In the genomic region with DNA sequence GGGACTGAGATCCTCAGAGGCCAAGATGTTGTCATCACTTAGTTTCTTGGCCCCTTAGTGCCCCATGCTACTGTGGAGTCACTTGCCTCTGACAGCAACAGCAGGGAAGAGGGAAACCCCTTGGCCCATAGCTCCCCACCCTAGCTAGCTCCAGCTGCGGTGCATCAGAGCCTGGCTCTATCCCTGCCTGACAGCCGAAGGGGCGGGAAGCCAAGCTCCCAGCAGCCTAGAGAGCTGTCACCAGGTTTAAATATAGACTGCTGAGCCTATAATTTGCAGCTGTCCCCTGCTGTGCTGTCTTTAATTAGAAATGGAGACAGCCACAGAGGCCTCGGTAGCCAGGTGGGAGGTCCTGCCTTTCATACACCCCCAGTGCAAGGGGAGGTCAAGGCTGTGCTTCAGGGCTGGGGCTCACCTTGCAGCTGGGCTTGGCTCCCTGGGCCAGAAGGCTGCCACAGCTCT, we compare ENCODE assay signal across 8 mouse cellular contexts. TPM values are rescaled to one million over a fixed set of nuclear protein-coding genes. Genes with fewer than 3 reads are reported as not detected.
DNase-seq lines count a peak whose midpoint lies in the region; ATAC-seq and TF ChIP-seq lines count a peak whose summit lies in the region.

No protein-coding gene starts in this region.

- peak overlapping the region; percentile 32; the same call in 1 of the 2 replicates for H3K9ac ChIP-seq in midbrain, embryonic 13.5 days (replicated peaks)
- no peak overlapping the region for H3K9ac ChIP-seq in stomach, postnatal 0 days (ENCODE audit: low read length)

- peak; percentile 75 for ATAC-seq in frontal cortex, adult (ENCODE audit: low TSS enrichment)
- peak; percentile 62 for ATAC-seq in midbrain, embryonic 13.5 days
- peak; percentile 77; the same call in 1 of the 2 replicates for ATAC-seq in stomach, postnatal 0 days (ENCODE audit: low FRiP score, low TSS enrichment)
- no peak for ATAC-seq in megakaryocyte-erythroid progenitor cell, adult 5-6 weeks (replicated peaks; ENCODE audit: low FRiP score, low TSS enrichment, poor library complexity, severe bottlenecking)

- no peaks in the 10 kb centered on the region for H3K9me3 ChIP-seq in midbrain, embryonic 13.5 days
- no peaks in the 10 kb centered on the region for H3K9me3 ChIP-seq in stomach, postnatal 0 days (ENCODE audit: control insufficient read depth, low read length)

- H3K36me3 ChIP-seq in midbrain, embryonic 13.5 days: peaks cover 11% of the 10 kb centered on the region; the same call in 1 of the 2 replicates
- no peaks in the 10 kb centered on the region for H3K36me3 ChIP-seq in stomach, postnatal 0 days (ENCODE audit: control insufficient read depth, insufficient read depth, low read length)

- WGBS in midbrain, embryonic 13.5 days: 15% methylated on average over 4 of the region's 4 CpGs
- WGBS in stomach, postnatal 0 days: 14% methylated on average over 4 of the region's 4 CpGs

- H3K4me1 ChIP-seq in midbrain, embryonic 13.5 days (replicated peaks): peaks cover 35% of the 10 kb centered on the region
- no peaks in the 10 kb centered on the region for H3K4me1 ChIP-seq in stomach, postnatal 0 days (replicated peaks; ENCODE audit: control insufficient read depth, insufficient read depth)

- H3K4me3 ChIP-seq in midbrain, embryonic 13.5 days (replicated peaks): no peak overlapping the region
- H3K4me3 ChIP-seq in stomach, postnatal 0 days (ENCODE audit: low read depth, low read length): no peak overlapping the region

- DNase-seq in urinary bladder, postnatal 14 days (ENCODE audit: low spot score): peak; percentile 32
- DNase-seq in urinary bladder, postnatal 25 days (ENCODE audit: low spot score): no peak
- DNase-seq in heart, postnatal 25 days (ENCODE audit: low spot score): peak; percentile 56
- peak; percentile 59 for DNase-seq in left cerebral cortex, adult 11 months (ENCODE audit: low spot score)
- peak; percentile 44 for DNase-seq in stomach, postnatal 0 days (ENCODE audit: low spot score)

- peak overlapping the region; percentile 69 for H3K27ac ChIP-seq in midbrain, embryonic 13.5 days
- H3K27ac ChIP-seq in stomach, postnatal 0 days (replicated peaks): no peak overlapping the region

- H3K4me2 ChIP-seq in midbrain, embryonic 13.5 days (replicated peaks): no peak overlapping the region
- no peak overlapping the region for H3K4me2 ChIP-seq in stomach, postnatal 0 days (replicated peaks; ENCODE audit: low read depth)

- intact Hi-C loops in heart, postnatal 25 days (cut with DNase I): no loop called here

- no peak for TF ChIP-seq CTCF in stomach, postnatal 0 days (IDR thresholded peaks at IDR 0.05; ENCODE audit: low read depth)

- no peak for TF ChIP-seq EP300 in stomach, postnatal 0 days (optimal IDR thresholded peaks at IDR 0.05)

- no peaks in the 10 kb centered on the region for H3K27me3 ChIP-seq in midbrain, embryonic 13.5 days
- H3K27me3 ChIP-seq in stomach, postnatal 0 days (ENCODE audit: control insufficient read depth, insufficient read depth, low read length): no peaks in the 10 kb centered on the region

RNA-seq across cellular contexts. Expression of a gene that starts 54.7 kb away (rescaled TPM):
- 10 to 100 TPM; 68.0 to 75.5 TPM for total RNA-seq in heart, postnatal 25 days (2021)
- polyA plus RNA-seq in midbrain, embryonic 13.5 days (2015; fragmentation: Nextera tagmentation; extraction: Ambion mirVana): 229 and 232 TPM in 2 replicates
- polyA plus RNA-seq in stomach, postnatal 0 days (2015; fragmentation: Nextera tagmentation; extraction: Ambion mirVana): 165 and 184 TPM in 2 replicates
- total RNA-seq in megakaryocyte-erythroid progenitor cell, adult 5-6 weeks (2014; fragmentation: Nextera tagmentation): 130 and 140 TPM in 2 replicates
- 87.3 and 103 TPM in 2 replicates for total RNA-seq in megakaryocyte-erythroid progenitor cell, adult 5-6 weeks (2017)
